Mouse (Mus musculus) limb, embryonic 12.5 days (tissue): ENCODE data around the gene Ush2a. TPM values are rescaled to one million over a fixed set of nuclear protein-coding genes. Genes with fewer than 3 reads are reported as not detected.

Source experiments
- ATAC-seq: fragments of 200-750 bp; cut with Nextera tagmentation; 2 replicates; pipeline ENCODE4 v1.8.0; 2017; ENCODE audit warnings: low read depth, moderate TSS enrichment; ENCODE audit not compliant: insufficient number of reproducible peaks, insufficient read depth, low FRiP score, low TSS enrichment
- H3K27ac ChIP-seq: fragments of 300-500 bp; sonication (generic); 2 replicates; pipeline ENCODE4 v1.5.1; 2016; ENCODE audit warnings: mild to moderate bottlenecking, moderate library complexity
- H3K27me3 ChIP-seq: fragments of 300-500 bp; sonication (generic); 2 replicates; pipeline ENCODE4 v1.6.1; 2016; ENCODE audit warnings: mild to moderate bottlenecking, moderate library complexity
- H3K36me3 ChIP-seq: fragments of 300-500 bp; sonication (generic); 2 replicates; pipeline ENCODE4 v1.6.1; 2016; ENCODE audit warnings: mild to moderate bottlenecking, moderate library complexity
- H3K4me1 ChIP-seq: fragments of 300-500 bp; sonication (generic); replicated peaks from 2 replicates; pipeline ENCODE4 v1.6.1; 2016
- H3K4me2 ChIP-seq: fragments of 300-500 bp; sonication (generic); 2 replicates; pipeline ENCODE4 v1.6.1; 2016; ENCODE audit warnings: mild to moderate bottlenecking, moderate library complexity
- H3K4me3 ChIP-seq: fragments of 300-500 bp; sonication (generic); replicated peaks from 2 replicates; pipeline ENCODE4 v1.5.1; 2016; ENCODE audit warnings: mild to moderate bottlenecking
- H3K9ac ChIP-seq: fragments of 300-500 bp; sonication (generic); replicated peaks from 2 replicates; pipeline ENCODE4 v1.6.1; 2016; ENCODE audit warnings: mild to moderate bottlenecking, moderate library complexity
- H3K9me3 ChIP-seq: fragments of 300-500 bp; sonication (generic); 2 replicates; pipeline ENCODE4 v1.6.1; 2016; ENCODE audit warnings: mild to moderate bottlenecking, moderate library complexity
- WGBS: fragments of 180-500 bp; shearing (Covaris S2); methylation state at CpG from one replicate; pipeline ENCODE4 v1.1.7; 2016; 5-methylcytosine and 5-hydroxymethylcytosine counted together
- polyA plus RNA-seq: library from polyadenylated mRNA; unstranded; fragments of >200 nt; fragmentation: Nextera tagmentation; extraction: Ambion mirVana; gene quantifications from 2 replicates; pipeline ENCODE4 v1.2.1, GENCODE M21; 2016

Ush2a gene
- polyA plus RNA-seq, 1 experiment from 2014 or later: 0.08 TPM

- Histone ChIP-seq H3K4me2 (no peak overlapping the region), H3K4me1 (0 out of 2 replicates have a peak, but pooled peaks cover 5% of the 10 kb centered on the region), H3K36me3 (no peaks in the 10 kb centered on the region), H3K9ac (no peak overlapping the region), H3K27me3 (no peaks in the 10 kb centered on the region), H3K27ac (no peak overlapping the region), H3K4me3 (no peak overlapping the region), H3K9me3 (no peaks in the 10 kb centered on the region)
- no peak for ATAC-seq
- WGBS: 87% methylated on average over 5 of the region's 5 CpGs
Measured at GRCm38 (mm10) chr1:188837613-188838295, 575.9 kb downstream of the Ush2a start.

- no peak for ATAC-seq
- 94% methylated on average over 6 of the region's 6 CpGs for WGBS
- H3K27ac ChIP-seq: no peak overlapping the region
- no peak overlapping the region for H3K4me2 ChIP-seq
- H3K4me3 ChIP-seq: no peak overlapping the region
- no peak overlapping the region for H3K9ac ChIP-seq
- no peaks in the 10 kb centered on the region for H3K9me3 ChIP-seq
- no peaks in the 10 kb centered on the region for H3K27me3 ChIP-seq
- no peaks in the 10 kb centered on the region for H3K36me3 ChIP-seq
- H3K4me1 ChIP-seq: no peaks in the 10 kb centered on the region
Measured at GRCm38 (mm10) chr1:188847242-188847641, 585.4 kb downstream of the Ush2a start.

- H3K36me3 ChIP-seq: no peaks in the 10 kb centered on the region
- no peak for ATAC-seq
- no peaks in the 10 kb centered on the region for H3K9me3 ChIP-seq
- H3K27ac ChIP-seq: no peak overlapping the region
- H3K27me3 ChIP-seq: no peaks in the 10 kb centered on the region
- no peak overlapping the region for H3K9ac ChIP-seq
- no peak overlapping the region for H3K4me2 ChIP-seq
- no peak overlapping the region for H3K4me3 ChIP-seq
- H3K4me1 ChIP-seq: no peaks in the 10 kb centered on the region
- 76% methylated on average over 5 of the region's 5 CpGs for WGBS
Measured at GRCm38 (mm10) chr1:188852776-188853175, 591.0 kb downstream of the Ush2a start.

- ATAC-seq: no peak
- H3K4me1 ChIP-seq: no peaks in the 10 kb centered on the region; the same call in 1 of the 2 replicates
- H3K27ac ChIP-seq: no peak overlapping the region
- H3K27me3 ChIP-seq: no peaks in the 10 kb centered on the region
- no peak overlapping the region for H3K4me3 ChIP-seq
- H3K9me3 ChIP-seq: no peaks in the 10 kb centered on the region
- no peak overlapping the region for H3K9ac ChIP-seq
- H3K4me2 ChIP-seq: no peak overlapping the region
- H3K36me3 ChIP-seq: no peaks in the 10 kb centered on the region
Measured at GRCm38 (mm10) chr1:188854240-188854639, 592.4 kb downstream of the Ush2a start.

DNA sequence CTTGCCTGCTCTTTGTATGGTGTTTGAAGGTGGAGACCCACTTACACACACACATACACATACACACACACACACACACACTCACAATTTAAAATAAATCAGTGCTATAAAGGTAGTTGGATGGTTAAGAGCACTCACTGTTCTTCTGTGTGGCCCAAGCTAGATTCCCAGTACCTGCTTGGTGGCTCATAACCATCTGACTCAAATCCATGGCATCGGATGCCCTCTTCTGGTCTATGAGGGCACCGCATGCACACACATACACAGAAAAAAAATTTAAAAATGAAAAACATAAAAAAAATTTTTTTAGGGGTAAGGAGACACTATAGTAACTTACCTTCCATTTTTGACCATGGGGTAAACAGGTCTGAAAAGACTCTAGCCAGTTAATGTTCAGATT is 593.2 kb downstream of the Ush2a start:
- Histone ChIP-seq H3K9me3 (no peaks in the 10 kb centered on the region), H3K27ac (no peak overlapping the region), H3K9ac (no peak overlapping the region), H3K4me2 (no peak overlapping the region), H3K4me3 (no peak overlapping the region), H3K36me3 (no peaks in the 10 kb centered on the region), H3K27me3 (no peaks in the 10 kb centered on the region), H3K4me1 (peaks cover 7% of the 10 kb centered on the region; the same call in 1 of the 2 replicates)
- 97% methylated on average over 2 of the region's 2 CpGs for WGBS
- no peak for ATAC-seq

DNA sequence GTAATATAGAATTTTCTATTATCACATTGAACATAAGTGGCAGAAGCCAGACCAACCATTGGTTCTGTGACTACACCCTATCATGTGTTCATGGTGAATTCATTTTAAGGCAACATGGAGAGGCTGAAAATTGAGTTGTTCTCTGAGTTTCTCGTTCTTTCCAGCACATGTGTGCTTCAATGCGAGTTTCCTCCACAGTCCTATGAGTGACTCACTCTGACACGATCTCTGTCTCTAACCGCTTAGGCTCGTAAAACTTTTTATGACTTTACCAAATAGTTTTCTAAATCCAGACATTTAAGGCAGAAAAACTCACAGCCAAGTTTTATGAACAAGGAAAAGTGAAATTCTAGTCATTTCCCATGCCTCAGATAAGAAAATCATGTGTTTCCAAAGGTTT is 597.9 kb downstream of the Ush2a start:
- Histone ChIP-seq H3K4me1 (peaks cover 18% of the 10 kb centered on the region), H3K27me3 (no peaks in the 10 kb centered on the region), H3K9ac (no peak overlapping the region), H3K4me2 (no peak overlapping the region), H3K36me3 (no peaks in the 10 kb centered on the region), H3K27ac (no peak overlapping the region), H3K4me3 (no peak overlapping the region), H3K9me3 (no peaks in the 10 kb centered on the region)
- ATAC-seq: no peak; the same call in 1 of the 2 replicates
- WGBS: 21% methylated on average over 5 of the region's 5 CpGs

DNA sequence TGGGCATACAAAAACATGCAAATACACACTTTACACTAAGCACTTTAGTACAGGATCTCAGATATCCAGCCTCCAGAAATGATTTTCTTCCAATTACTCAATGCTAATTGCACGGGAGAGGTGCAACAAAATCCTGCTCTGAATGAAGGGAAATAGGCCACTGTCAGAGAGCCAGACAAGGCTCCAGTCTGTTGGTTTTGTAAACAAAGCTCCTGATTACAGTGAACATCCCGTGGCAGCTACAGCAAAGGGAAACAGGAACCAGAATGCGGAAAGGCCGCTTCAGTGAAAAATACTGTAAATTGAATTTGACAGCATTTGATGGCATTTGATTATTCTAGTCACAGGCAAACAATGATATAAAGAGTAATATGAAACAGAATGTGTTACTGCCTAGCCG is 604.1 kb downstream of the Ush2a start:
- Histone ChIP-seq H3K4me2 (no peak overlapping the region), H3K4me3 (no peak overlapping the region)

GRCm38 (mm10) chr1:188866515-188866914 is 604.7 kb downstream of the Ush2a start:
- Histone ChIP-seq H3K4me2 (no peak overlapping the region), H3K4me3 (no peak overlapping the region), H3K36me3 (no peaks in the 10 kb centered on the region), H3K27me3 (peaks cover 3% of the 10 kb centered on the region; the same call in 1 of the 2 replicates), H3K27ac (no peak overlapping the region), H3K4me1 (peaks cover 4% of the 10 kb centered on the region; the same call in 1 of the 2 replicates), H3K9ac (no peak overlapping the region), H3K9me3 (no peaks in the 10 kb centered on the region)
- no peak for ATAC-seq
- 59% methylated on average over 11 of the region's 11 CpGs for WGBS

More for the DNA sequence above, 604.1 kb downstream of the Ush2a start:
- peaks cover 8% of the 10 kb centered on the region for H3K4me1 ChIP-seq
- no peak overlapping the region for H3K9ac ChIP-seq
- 47% methylated on average over 5 of the region's 5 CpGs for WGBS
- no peaks in the 10 kb centered on the region for H3K36me3 ChIP-seq
- no peaks in the 10 kb centered on the region for H3K9me3 ChIP-seq
- no peak overlapping the region for H3K27ac ChIP-seq
- ATAC-seq: no peak
- peaks cover 3% of the 10 kb centered on the region; the same call in 1 of the 2 replicates for H3K27me3 ChIP-seq

- Histone ChIP-seq H3K9me3 (no peaks in the 10 kb centered on the region), H3K36me3 (no peaks in the 10 kb centered on the region), H3K27ac (no peak overlapping the region), H3K27me3 (no peaks in the 10 kb centered on the region; the same call in none of the 2 replicates), H3K4me3 (no peak overlapping the region), H3K9ac (no peak overlapping the region), H3K4me1 (no peaks in the 10 kb centered on the region), H3K4me2 (no peak overlapping the region)
- ATAC-seq: no peak
- WGBS: 86% methylated on average over 4 of the region's 4 CpGs
Measured at GRCm38 (mm10) chr1:188878531-188879055, 616.8 kb downstream of the Ush2a start.

GRCm38 (mm10) chr1:188896906-188897551 is 635.2 kb downstream of the Ush2a start:
- Histone ChIP-seq H3K4me3 (no peak overlapping the region), H3K4me1 (no peaks in the 10 kb centered on the region), H3K27ac (no peak overlapping the region), H3K27me3 (peaks cover 7% of the 10 kb centered on the region; the same call in 1 of the 2 replicates), H3K36me3 (no peaks in the 10 kb centered on the region), H3K9ac (no peak overlapping the region), H3K4me2 (no peak overlapping the region), H3K9me3 (no peaks in the 10 kb centered on the region)
- 52% methylated on average over 4 of the region's 4 CpGs for WGBS
- no peak for ATAC-seq

DNA sequence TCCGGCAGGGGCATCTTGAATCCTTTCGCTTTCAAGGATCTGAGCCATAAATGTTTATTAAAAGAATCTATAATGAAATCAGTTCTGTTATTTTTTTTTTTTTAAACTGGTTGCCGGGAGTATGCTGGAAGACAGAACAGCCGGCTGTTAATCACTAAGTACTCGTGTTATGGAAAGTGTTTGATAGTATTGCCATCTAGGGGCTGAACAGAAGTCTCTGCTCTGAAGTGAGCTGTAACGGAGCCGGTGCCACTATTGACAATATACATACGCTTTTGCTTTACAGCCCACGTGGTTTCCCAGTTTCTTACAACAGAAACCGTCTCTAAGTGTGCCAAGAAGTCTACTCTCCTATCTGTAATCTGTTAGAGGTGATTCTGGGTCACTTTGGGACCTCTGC is 642.3 kb downstream of the Ush2a start:
- Histone ChIP-seq H3K4me3 (no peak overlapping the region), H3K4me2 (no peak overlapping the region), H3K27me3 (no peaks in the 10 kb centered on the region), H3K9ac (no peak overlapping the region), H3K27ac (no peak overlapping the region), H3K9me3 (no peaks in the 10 kb centered on the region), H3K36me3 (no peaks in the 10 kb centered on the region), H3K4me1 (peaks cover 17% of the 10 kb centered on the region; the same call in 1 of the 2 replicates)
- ATAC-seq: no peak
- 43% methylated on average over 10 of the region's 10 CpGs for WGBS
